Mouse (Mus musculus) cerebellum, postnatal 25 days (tissue): Measurements from ENCODE around the gene Ptgir.

Experiments used
- DNase-seq, 2 experiments: peaks; one replicate each; pipeline ENCODE4 v3.0.0; 2021; ENCODE audit warnings: mixed read lengths in 2 of 2

Ptgir gene

GRCm38 (mm10) chr7:16918014-16918413 lies 11.7 kb downstream of the Ptgir start:
- peak; percentile 31 to 51 for DNase-seq

- no peak for DNase-seq
These were observed 12.4 kb downstream of the Ptgir start for GRCm38 (mm10) chr7:16918670-16919069.

GRCm38 (mm10) chr7:16919395-16920149 lies 13.3 kb downstream of the Ptgir start:
- peak; percentile 48 to 53 for DNase-seq

- peak; percentile 37 to 48 for DNase-seq
These were observed 13.9 kb downstream of the Ptgir start for GRCm38 (mm10) chr7:16920150-16920579.

- peak; percentile 67 to 68 for DNase-seq
These were observed 14.8 kb downstream of the Ptgir start for GRCm38 (mm10) chr7:16920818-16921791.

GRCm38 (mm10) chr7:16921881-16922335 lies 15.6 kb downstream of the Ptgir start:
- peak in 1 of 2 experiments; percentile 61 for DNase-seq

GRCm38 (mm10) chr7:16922360-16922973 lies 16.2 kb downstream of the Ptgir start:
- peak; percentile 66 to 71 for DNase-seq

- DNase-seq = peak in 1 of 2 experiments; percentile 68
These were observed 17.2 kb downstream of the Ptgir start for GRCm38 (mm10) chr7:16923283-16924036.

GRCm38 (mm10) chr7:16924037-16924834 lies 17.9 kb downstream of the Ptgir start, which contains the start of gene Calm3:
Gene Calm3 (minus strand): TSS chr7:16924114.
- peak; percentile 100 for DNase-seq

GRCm38 (mm10) chr7:16928341-16928740 lies 22.1 kb downstream of the Ptgir start:
- DNase-seq = no peak

GRCm38 (mm10) chr7:16930850-16931249 lies 24.6 kb downstream of the Ptgir start:
- DNase-seq = peak; percentile 82 to 90

- DNase-seq = peak; percentile 90 to 93
These were observed 25.8 kb downstream of the Ptgir start for GRCm38 (mm10) chr7:16931968-16932627.

- DNase-seq = peak; percentile 69 to 87
These were observed 26.7 kb downstream of the Ptgir start for GRCm38 (mm10) chr7:16932704-16933577.

- peak; percentile 19 to 56 for DNase-seq
These were observed 31.0 kb downstream of the Ptgir start for GRCm38 (mm10) chr7:16937312-16937711.

- peak; percentile 49 to 75 for DNase-seq
These were observed 32.0 kb downstream of the Ptgir start for GRCm38 (mm10) chr7:16938117-16938791.

GRCm38 (mm10) chr7:16940292-16940691 lies 34.0 kb downstream of the Ptgir start:
- no peak for DNase-seq

GRCm38 (mm10) chr7:16942861-16943260 lies 36.6 kb downstream of the Ptgir start:
- DNase-seq = no peak

GRCm38 (mm10) chr7:16944061-16944807 lies 37.9 kb downstream of the Ptgir start, which contains the start of gene Pnmal2:
Gene Pnmal2 (plus strand): TSS chr7:16944682.
- peak; percentile 93 to 96 for DNase-seq
